Mouse (Mus musculus): ENCODE data around the gene Gm7247. TPM values are rescaled to one million over a fixed set of nuclear protein-coding genes. Genes with fewer than 3 reads are reported as not detected.
A peak's percentile ranks its signal among the peaks of the same experiment; 100 is the strongest.
"Not testable (repeated sequence)": the region's sequence is repeated elsewhere in the genome, so short reads cannot be mapped to it uniquely, and the experiment has no call there.

Gene Gm7247
- polyA plus RNA-seq, 1 experiment: not detected

DNA sequence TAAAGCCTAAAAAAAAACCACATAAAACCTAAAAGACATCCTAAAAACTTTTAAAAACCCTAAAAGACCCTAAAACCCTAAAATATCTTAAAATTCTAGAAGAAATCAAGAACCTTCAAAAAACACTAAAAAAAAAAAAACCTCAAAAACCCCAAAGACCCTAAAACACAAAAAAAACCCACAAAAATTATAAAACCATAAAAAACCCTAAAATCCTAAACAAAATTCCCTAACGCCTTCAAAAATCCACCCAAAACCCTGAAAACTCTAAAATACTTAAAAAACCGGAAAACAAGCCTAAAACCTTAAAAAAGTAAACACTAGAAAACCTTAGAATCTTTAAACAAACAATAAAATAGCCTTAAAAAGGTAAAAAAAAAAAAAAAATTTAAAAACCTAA, 136.4 kb downstream of the Gm7247 start:
- no peaks in the 10 kb centered on the region for H3K9me3 ChIP-seq (replicated peaks; ENCODE audit: control insufficient read depth, insufficient read depth, low read length, poor library complexity, severe bottlenecking)
- no peak overlapping the region for H3K4me3 ChIP-seq (ENCODE audit: low read depth, low read length)
- no peaks in the 10 kb centered on the region for H3K27me3 ChIP-seq (ENCODE audit: control insufficient read depth, insufficient read depth, low read length, poor library complexity, severe bottlenecking)
- H3K36me3 ChIP-seq (ENCODE audit: control insufficient read depth, insufficient read depth, low read length, poor library complexity, severe bottlenecking): no peaks in the 10 kb centered on the region
- no peak overlapping the region for H3K9ac ChIP-seq (ENCODE audit: low read depth, poor library complexity, severe bottlenecking)
- TF ChIP-seq POLR2A (IDR thresholded peaks at IDR 0.05; ENCODE audit: insufficient read depth, low read length) (no peak), CTCF (IDR thresholded peaks at IDR 0.05; ENCODE audit: low read depth, low read length) (no peak), EP300 (IDR thresholded peaks at IDR 0.05; ENCODE audit: insufficient read depth, low read depth, low read length) (no peak)
- H3K4me1 ChIP-seq (ENCODE audit: control insufficient read depth, insufficient read depth, low read length): no peaks in the 10 kb centered on the region
- H3K27ac ChIP-seq (ENCODE audit: insufficient read depth, low read length): no peak overlapping the region

DNA sequence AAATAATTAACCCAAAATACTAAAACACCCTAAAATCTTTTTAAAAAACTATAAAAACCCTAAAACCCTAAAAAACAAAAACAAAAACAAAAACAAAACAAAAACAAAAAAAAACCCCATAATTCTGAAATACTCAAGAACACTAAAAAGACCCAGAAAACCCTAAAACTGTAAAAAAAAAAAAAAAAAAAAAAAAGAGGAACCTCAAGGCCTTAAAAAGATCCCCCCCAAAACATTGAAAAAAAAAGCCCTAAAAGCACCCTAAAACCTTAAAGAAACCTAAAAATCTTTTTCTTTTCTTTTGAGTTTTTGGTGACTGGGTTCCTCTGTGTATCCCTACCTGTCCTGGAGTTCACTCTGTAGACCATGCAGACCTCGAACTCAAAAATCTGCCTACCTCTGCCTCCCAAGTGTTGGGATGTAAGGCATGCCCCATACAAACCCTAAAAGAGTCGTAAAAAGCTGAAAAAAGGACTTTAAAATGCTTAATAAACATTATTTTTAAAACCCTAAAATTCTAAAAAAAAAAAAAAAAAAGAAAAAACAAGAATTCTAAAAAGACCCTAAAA, 138.2 kb downstream of the Gm7247 start:
- TF ChIP-seq CTCF (IDR thresholded peaks at IDR 0.05; ENCODE audit: low read depth, low read length) (no peak), POLR2A (IDR thresholded peaks at IDR 0.05; ENCODE audit: insufficient read depth, low read length) (no peak), EP300 (IDR thresholded peaks at IDR 0.05; ENCODE audit: insufficient read depth, low read depth, low read length) (no peak)
- Histone ChIP-seq H3K4me3 (ENCODE audit: low read depth, low read length) (no peak overlapping the region), H3K4me1 (ENCODE audit: control insufficient read depth, insufficient read depth, low read length) (no peaks in the 10 kb centered on the region), H3K27ac (ENCODE audit: insufficient read depth, low read length) (no peak overlapping the region), H3K36me3 (ENCODE audit: control insufficient read depth, insufficient read depth, low read length, poor library complexity, severe bottlenecking) (no peaks in the 10 kb centered on the region), H3K27me3 (ENCODE audit: control insufficient read depth, insufficient read depth, low read length, poor library complexity, severe bottlenecking) (no peaks in the 10 kb centered on the region), H3K9ac (ENCODE audit: low read depth, poor library complexity, severe bottlenecking) (no peak overlapping the region), H3K9me3 (replicated peaks; ENCODE audit: control insufficient read depth, insufficient read depth, low read length, poor library complexity, severe bottlenecking) (no peaks in the 10 kb centered on the region)

DNA sequence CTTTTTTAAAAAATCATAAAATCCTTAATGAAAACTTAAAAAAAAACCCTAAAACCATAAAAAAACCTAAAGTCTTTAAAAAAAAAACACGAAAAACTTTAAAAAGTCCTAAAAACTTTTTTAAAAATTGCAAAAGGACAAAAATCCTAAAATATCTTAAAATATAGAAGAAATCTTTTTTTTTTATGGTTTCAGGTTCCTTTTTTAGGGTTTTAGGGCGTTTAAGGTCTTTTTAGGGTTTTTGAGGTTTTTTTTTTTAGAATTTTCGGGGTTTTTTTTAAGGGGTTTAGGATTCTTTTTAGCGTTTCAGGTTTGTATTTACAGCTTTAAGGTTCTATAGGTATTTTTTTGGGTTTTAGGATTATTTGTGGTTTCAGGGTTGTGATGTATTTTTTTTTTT, 138.9 kb downstream of the Gm7247 start:
- Histone ChIP-seq H3K9ac (ENCODE audit: low read depth, poor library complexity, severe bottlenecking) (no peak overlapping the region), H3K4me3 (ENCODE audit: low read depth, low read length) (no peak overlapping the region), H3K27me3 (ENCODE audit: control insufficient read depth, insufficient read depth, low read length, poor library complexity, severe bottlenecking) (no peaks in the 10 kb centered on the region), H3K36me3 (ENCODE audit: control insufficient read depth, insufficient read depth, low read length, poor library complexity, severe bottlenecking) (no peaks in the 10 kb centered on the region), H3K27ac (ENCODE audit: insufficient read depth, low read length) (no peak overlapping the region), H3K9me3 (replicated peaks; ENCODE audit: control insufficient read depth, insufficient read depth, low read length, poor library complexity, severe bottlenecking) (no peaks in the 10 kb centered on the region), H3K4me1 (ENCODE audit: control insufficient read depth, insufficient read depth, low read length) (no peaks in the 10 kb centered on the region)
- TF ChIP-seq CTCF (IDR thresholded peaks at IDR 0.05; ENCODE audit: low read depth, low read length) (no peak), POLR2A (IDR thresholded peaks at IDR 0.05; ENCODE audit: insufficient read depth, low read length) (no peak), EP300 (IDR thresholded peaks at IDR 0.05; ENCODE audit: insufficient read depth, low read depth, low read length) (no peak)

DNA sequence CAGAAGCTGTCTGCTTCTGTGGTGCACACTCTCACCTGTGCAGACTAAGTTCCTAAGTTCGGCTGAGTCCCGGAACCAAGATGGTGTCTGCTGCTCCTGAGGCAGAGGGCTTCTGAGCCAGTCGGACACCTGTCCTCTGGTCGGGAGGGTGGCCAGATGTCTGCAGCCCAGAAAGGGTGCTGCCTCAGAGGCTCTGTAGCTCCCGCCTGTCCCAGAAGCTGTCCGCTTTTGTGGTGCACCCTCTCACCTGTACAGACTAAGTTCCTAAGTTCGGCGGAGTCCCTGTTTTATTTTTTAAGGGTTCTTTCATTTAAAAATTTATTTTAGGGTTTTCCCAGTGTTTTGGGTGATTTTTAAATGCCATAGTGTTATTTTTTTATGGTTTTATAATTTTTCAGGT, 145.9 kb downstream of the Gm7247 start:
- H3K9me3 ChIP-seq (replicated peaks; ENCODE audit: control insufficient read depth, insufficient read depth, low read length, poor library complexity, severe bottlenecking): no peaks in the 10 kb centered on the region
- no peaks in the 10 kb centered on the region for H3K27me3 ChIP-seq (ENCODE audit: control insufficient read depth, insufficient read depth, low read length, poor library complexity, severe bottlenecking)
- no peaks in the 10 kb centered on the region for H3K4me1 ChIP-seq (ENCODE audit: control insufficient read depth, insufficient read depth, low read length)
- peak overlapping the region; percentile 1; the same call in 1 of the 2 replicates for H3K4me3 ChIP-seq (ENCODE audit: low read depth, low read length)
- no peak overlapping the region for H3K27ac ChIP-seq (ENCODE audit: insufficient read depth, low read length)
- H3K9ac ChIP-seq (ENCODE audit: low read depth, poor library complexity, severe bottlenecking): no peak overlapping the region
- TF ChIP-seq CTCF (IDR thresholded peaks at IDR 0.05; ENCODE audit: low read depth, low read length) (no peak), POLR2A (IDR thresholded peaks at IDR 0.05; ENCODE audit: insufficient read depth, low read length) (no peak), EP300 (IDR thresholded peaks at IDR 0.05; ENCODE audit: insufficient read depth, low read depth, low read length) (no peak)
- no peaks in the 10 kb centered on the region for H3K36me3 ChIP-seq (ENCODE audit: control insufficient read depth, insufficient read depth, low read length, poor library complexity, severe bottlenecking)

DNA sequence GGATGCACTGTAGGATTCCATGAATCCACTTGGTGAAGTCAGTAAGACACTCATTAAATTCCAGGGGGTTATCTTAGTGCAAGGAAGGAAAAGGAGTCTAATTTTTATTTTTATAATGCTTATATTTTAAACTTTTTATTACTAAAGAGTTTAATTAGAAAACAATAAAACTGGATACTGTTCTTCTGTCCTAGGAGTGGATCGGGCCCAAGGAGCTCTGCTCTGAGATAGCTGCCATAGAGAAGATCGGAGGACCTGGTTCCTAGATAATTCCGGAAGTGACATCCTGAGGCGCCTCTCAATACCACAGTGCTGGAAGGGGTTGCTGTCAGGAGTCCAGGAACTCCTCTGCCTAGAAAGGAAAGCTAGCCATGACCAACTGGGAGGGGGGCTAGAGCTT, 190.9 kb downstream of the Gm7247 start, which contains the start of gene Gm5622:
Gm5622 (plus strand) TSS at position 301 of the 400 bp plus-strand sequence.
- Histone ChIP-seq H3K9me3 (replicated peaks; ENCODE audit: control insufficient read depth, insufficient read depth, low read length, poor library complexity, severe bottlenecking) (peaks cover 4% of the 10 kb centered on the region), H3K36me3 (ENCODE audit: control insufficient read depth, insufficient read depth, low read length, poor library complexity, severe bottlenecking) (no peaks in the 10 kb centered on the region), H3K27ac (ENCODE audit: insufficient read depth, low read length) (no peak within 1 kb of the TSS), H3K9ac (ENCODE audit: low read depth, poor library complexity, severe bottlenecking) (no peak within 1 kb of the TSS), H3K4me1 (ENCODE audit: control insufficient read depth, insufficient read depth, low read length) (no peaks in the 10 kb centered on the region), H3K27me3 (ENCODE audit: control insufficient read depth, insufficient read depth, low read length, poor library complexity, severe bottlenecking) (no peaks in the 10 kb centered on the region), H3K4me3 (ENCODE audit: low read depth, low read length) (no peak within 1 kb of the TSS)
- TF ChIP-seq POLR2A (IDR thresholded peaks at IDR 0.05; ENCODE audit: insufficient read depth, low read length): no peak
- TF ChIP-seq CTCF (IDR thresholded peaks at IDR 0.05; ENCODE audit: low read depth, low read length): no peak
- no peak for TF ChIP-seq EP300 (IDR thresholded peaks at IDR 0.05; ENCODE audit: insufficient read depth, low read depth, low read length)

DNA sequence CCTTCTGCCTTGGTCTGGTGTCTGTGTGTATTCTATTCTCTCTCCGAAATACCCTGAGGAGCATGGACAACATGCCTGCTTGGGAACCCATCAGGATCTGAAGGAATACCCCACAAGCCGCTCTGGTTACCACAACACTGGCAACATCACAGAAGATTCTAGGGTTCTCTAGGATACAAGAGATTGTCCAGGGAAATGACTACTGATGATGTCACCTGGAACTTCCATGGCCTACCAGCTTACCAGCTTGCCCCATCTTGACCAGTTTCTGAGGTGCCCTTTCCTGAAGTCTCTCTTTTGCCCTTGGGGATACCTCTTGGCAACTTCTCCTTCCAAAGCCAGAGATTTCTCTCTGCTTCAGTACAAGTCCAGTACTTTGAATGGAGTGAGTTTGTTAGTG, 212.4 kb downstream of the Gm7247 start, which contains the start of gene Gm17175:
Gm17175 (minus strand) TSS at position 101 of the 400 bp plus-strand sequence.
- not testable (repeated sequence) for H3K4me1 ChIP-seq (ENCODE audit: control insufficient read depth, insufficient read depth, low read length); H3K9me3 ChIP-seq (replicated peaks; ENCODE audit: control insufficient read depth, insufficient read depth, low read length, poor library complexity, severe bottlenecking); H3K9ac ChIP-seq (ENCODE audit: low read depth, poor library complexity, severe bottlenecking); H3K36me3 ChIP-seq (ENCODE audit: control insufficient read depth, insufficient read depth, low read length, poor library complexity, severe bottlenecking); H3K4me3 ChIP-seq (ENCODE audit: low read depth, low read length); H3K27me3 ChIP-seq (ENCODE audit: control insufficient read depth, insufficient read depth, low read length, poor library complexity, severe bottlenecking); H3K27ac ChIP-seq (ENCODE audit: insufficient read depth, low read length)

DNA sequence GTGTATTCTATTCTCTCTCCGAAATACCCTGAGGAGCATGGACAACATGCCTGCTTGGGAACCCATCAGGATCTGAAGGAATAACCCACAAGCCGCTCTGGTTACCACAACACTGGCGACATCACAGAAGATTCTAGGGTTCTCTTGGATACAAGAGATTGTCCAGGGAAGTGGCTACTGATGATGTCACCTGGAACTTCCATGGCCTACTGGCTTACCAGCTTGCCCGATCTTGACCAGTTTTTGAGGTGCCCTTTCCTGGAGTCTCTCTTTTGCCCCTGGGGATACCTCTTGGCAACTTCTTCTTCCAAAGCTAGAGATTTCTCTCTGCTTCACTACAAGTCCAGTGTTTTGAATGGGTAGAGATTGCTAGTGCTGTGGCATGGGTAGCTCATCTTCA, 230.5 kb downstream of the Gm7247 start, which contains the start of gene Gm17174:
Gm17174 (minus strand) TSS at position 101 of the 400 bp plus-strand sequence.
- not testable (repeated sequence) for H3K27ac ChIP-seq (ENCODE audit: insufficient read depth, low read length); H3K4me3 ChIP-seq (ENCODE audit: low read depth, low read length); H3K9ac ChIP-seq (ENCODE audit: low read depth, poor library complexity, severe bottlenecking); H3K9me3 ChIP-seq (replicated peaks; ENCODE audit: control insufficient read depth, insufficient read depth, low read length, poor library complexity, severe bottlenecking); H3K36me3 ChIP-seq (ENCODE audit: control insufficient read depth, insufficient read depth, low read length, poor library complexity, severe bottlenecking); H3K27me3 ChIP-seq (ENCODE audit: control insufficient read depth, insufficient read depth, low read length, poor library complexity, severe bottlenecking); H3K4me1 ChIP-seq (ENCODE audit: control insufficient read depth, insufficient read depth, low read length)

Measured in ES-Bruce4 (cell line).